Mouse (Mus musculus) cortical plate, adult 2 months (tissue): Measurements from ENCODE around the gene Prkaa2.

ENCODE experiments used
- CTCF ChIP-seq: fragments of 200-500 bp; IDR thresholded peaks from 2 replicates; pipeline ENCODE4 v1.5.1; 2011; ENCODE audit warnings: mild to moderate bottlenecking, control low read depth, low read length; ENCODE audit not compliant: insufficient read depth; ENCODE audit errors: extremely low read depth
- POLR2A ChIP-seq: fragments of 200-500 bp; IDR thresholded peaks from 2 replicates; pipeline ENCODE4 v1.6.1; 2011; ENCODE audit warnings: mild to moderate bottlenecking, low read length, control low read depth; ENCODE audit not compliant: insufficient read depth; ENCODE audit errors: extremely low read depth

DNA sequence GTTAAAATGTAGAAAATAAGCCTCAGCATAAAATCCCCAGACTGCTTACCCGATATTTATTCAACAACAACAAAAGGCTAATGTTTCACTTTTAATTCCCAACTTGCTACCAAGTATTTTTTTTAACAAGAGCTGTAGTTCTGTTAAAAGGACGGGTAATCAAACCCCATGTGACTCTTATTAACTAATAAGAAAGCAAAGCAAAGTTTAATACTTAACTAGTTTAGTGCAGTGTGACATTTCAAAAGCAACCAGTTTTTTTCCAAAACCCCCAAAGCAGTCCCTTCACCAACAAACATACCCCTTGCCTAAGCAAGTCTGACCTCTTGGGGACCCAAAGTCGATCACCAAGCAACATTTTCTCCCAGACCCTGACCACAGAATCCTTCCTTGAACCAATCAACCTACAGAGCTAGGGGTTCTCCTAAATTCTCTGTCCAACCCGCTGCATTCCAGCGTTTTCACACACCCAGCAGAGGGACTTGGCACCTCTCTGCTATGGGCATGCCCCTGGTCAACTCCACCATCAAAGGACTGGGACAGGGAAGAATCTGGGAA is 970 bp downstream of the Prkaa2 start:
- no peak for TF ChIP-seq POLR2A
- TF ChIP-seq CTCF: no peak
